Mouse (Mus musculus) liver, embryonic 16.5 days (tissue): ENCODE results near the gene Abl2. TPM values are rescaled to one million over a fixed set of nuclear protein-coding genes. Genes with fewer than 3 reads are reported as not detected.
A peak's percentile ranks its signal among the peaks of the same experiment; 100 is the strongest.

Experiments used
- ATAC-seq: fragments of 200-750 bp; cut with Nextera tagmentation; 2 replicates; pipeline ENCODE4 v1.8.0; 2017; ENCODE audit warnings: low read depth, mild to moderate bottlenecking, moderate number of reproducible peaks, moderate library complexity
- H3K27ac ChIP-seq: fragments of 300-500 bp; sonication (generic); 2 replicates; pipeline ENCODE4 v1.5.1; 2014; ENCODE audit warnings: mild to moderate bottlenecking, low read length
- H3K27me3 ChIP-seq: fragments of 300-500 bp; sonication (generic); 2 replicates; pipeline ENCODE4 v1.6.1; 2014; ENCODE audit warnings: low read depth, low read length, mixed read lengths; ENCODE audit not compliant: control insufficient read depth, insufficient read depth
- H3K36me3 ChIP-seq: fragments of 300-500 bp; sonication (generic); 2 replicates; pipeline ENCODE4 v1.6.1; 2014; ENCODE audit warnings: mild to moderate bottlenecking; ENCODE audit not compliant: control insufficient read depth, insufficient read depth
- H3K4me1 ChIP-seq: fragments of 300-500 bp; sonication (generic); 2 replicates; pipeline ENCODE4 v1.6.1; 2014; ENCODE audit warnings: low read depth, low read length, mixed read lengths; ENCODE audit not compliant: control insufficient read depth
- H3K4me2 ChIP-seq: fragments of 300-500 bp; sonication (generic); 2 replicates; pipeline ENCODE4 v1.6.1; 2014; ENCODE audit warnings: low read depth, low read length, mixed read lengths
- H3K4me3 ChIP-seq: fragments of 300-500 bp; sonication (generic); 2 replicates; pipeline ENCODE4 v1.5.1; 2014; ENCODE audit warnings: low read depth, mild to moderate bottlenecking, low read length
- H3K9ac ChIP-seq: fragments of 300-500 bp; sonication (generic); 2 replicates; pipeline ENCODE4 v1.6.1; 2014; ENCODE audit warnings: low read depth, low read length
- H3K9me3 ChIP-seq: fragments of 300-500 bp; sonication (generic); replicated peaks from 2 replicates; pipeline ENCODE4 v1.6.1; 2016; ENCODE audit warnings: low read length; ENCODE audit not compliant: control insufficient read depth
- WGBS: fragments of 180-500 bp; shearing (Covaris S2); extraction: QIAGEN DNeasy Blood & Tissue Kit; methylation state at CpG from one replicate; pipeline ENCODE4 v1.1.7; 2014; ENCODE audit not compliant: insufficient replicate concordance; 5-methylcytosine and 5-hydroxymethylcytosine counted together
- polyA plus RNA-seq: library from polyadenylated mRNA; unstranded; fragments of >200 nt; fragmentation: Nextera tagmentation; extraction: Ambion mirVana; gene quantifications from 2 replicates; pipeline ENCODE4 v1.2.1, GENCODE M21; 2015

Gene Abl2
- polyA plus RNA-seq, 1 experiment from 2014 or later, result 0.87 TPM

DNA sequence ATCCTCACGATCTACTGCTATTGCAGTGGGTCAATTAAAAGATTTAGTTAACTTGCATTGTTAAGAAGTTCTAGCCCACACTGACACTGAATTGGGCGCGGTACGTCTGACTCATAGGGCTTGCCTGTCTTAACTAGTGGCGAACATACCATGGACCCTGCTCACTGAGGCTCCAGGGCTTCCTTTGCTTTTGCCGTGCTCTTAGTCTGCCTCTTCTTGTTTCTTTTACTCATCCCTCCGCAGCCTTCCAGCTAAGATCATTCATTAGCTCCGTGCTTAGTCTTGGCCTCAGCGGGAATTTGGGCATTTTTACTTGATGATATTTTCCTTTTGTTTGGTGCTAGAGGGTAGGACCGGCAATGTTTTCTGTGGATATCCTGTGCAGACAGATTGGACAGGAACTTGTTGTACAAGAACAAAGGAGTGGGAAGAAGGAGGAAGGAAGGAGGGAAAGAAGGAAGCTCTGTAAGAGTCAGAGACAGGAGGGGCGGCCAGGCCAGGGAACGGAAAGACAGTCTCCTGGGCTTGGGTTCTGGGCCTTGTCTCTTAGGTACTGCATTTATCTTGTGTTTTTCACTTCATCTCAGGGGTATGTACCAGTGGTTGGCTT, 58.5 kb downstream of the Abl2 start:
- no peak for ATAC-seq
- H3K27ac ChIP-seq, result peak overlapping the region; percentile 25
- H3K36me3 ChIP-seq, result no peaks in the 10 kb centered on the region
- H3K4me2 ChIP-seq, result peak overlapping the region; percentile 51
- no peaks in the 10 kb centered on the region for H3K9me3 ChIP-seq
- peak overlapping the region; percentile 36 for H3K4me3 ChIP-seq
- no peaks in the 10 kb centered on the region for H3K27me3 ChIP-seq
- H3K4me1 ChIP-seq, result peaks cover 33% of the 10 kb centered on the region
- 13% methylated on average over 12 of the region's 12 CpGs for WGBS
- peak overlapping the region; percentile 46 for H3K9ac ChIP-seq

DNA sequence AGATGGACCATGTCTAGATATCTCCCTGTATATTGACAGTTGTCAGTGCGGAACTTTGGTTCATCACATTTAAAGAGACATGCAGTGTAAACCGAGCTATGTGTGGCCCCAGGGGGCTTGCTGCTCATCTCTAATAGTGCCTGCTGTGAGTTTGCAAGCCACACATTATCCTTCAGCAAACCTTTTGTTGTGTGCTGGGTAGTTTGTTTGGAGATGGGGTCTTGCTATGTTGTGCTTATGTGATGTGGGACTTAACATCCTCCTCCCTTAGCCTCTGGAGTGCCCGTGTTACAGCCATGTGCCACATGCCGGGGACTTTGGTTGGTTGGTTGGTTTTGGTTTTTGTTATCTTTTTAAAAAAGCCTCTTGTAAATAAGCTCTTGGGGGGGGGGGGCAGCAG, 59.2 kb downstream of the Abl2 start:
- no peak for ATAC-seq
- H3K9me3 ChIP-seq, result no peaks in the 10 kb centered on the region
- H3K4me3 ChIP-seq, result no peak overlapping the region
- H3K27me3 ChIP-seq, result no peaks in the 10 kb centered on the region
- WGBS, result 21% methylated on average over 4 of the region's 4 CpGs
- H3K27ac ChIP-seq, result peak overlapping the region; percentile 25; the same call in 1 of the 2 replicates
- 0 out of 2 replicates have a peak overlapping the region, but pooled peaks have one; percentile 51 for H3K4me2 ChIP-seq
- H3K36me3 ChIP-seq, result no peaks in the 10 kb centered on the region
- H3K9ac ChIP-seq, result no peak overlapping the region
- H3K4me1 ChIP-seq, result peaks cover 33% of the 10 kb centered on the region

DNA sequence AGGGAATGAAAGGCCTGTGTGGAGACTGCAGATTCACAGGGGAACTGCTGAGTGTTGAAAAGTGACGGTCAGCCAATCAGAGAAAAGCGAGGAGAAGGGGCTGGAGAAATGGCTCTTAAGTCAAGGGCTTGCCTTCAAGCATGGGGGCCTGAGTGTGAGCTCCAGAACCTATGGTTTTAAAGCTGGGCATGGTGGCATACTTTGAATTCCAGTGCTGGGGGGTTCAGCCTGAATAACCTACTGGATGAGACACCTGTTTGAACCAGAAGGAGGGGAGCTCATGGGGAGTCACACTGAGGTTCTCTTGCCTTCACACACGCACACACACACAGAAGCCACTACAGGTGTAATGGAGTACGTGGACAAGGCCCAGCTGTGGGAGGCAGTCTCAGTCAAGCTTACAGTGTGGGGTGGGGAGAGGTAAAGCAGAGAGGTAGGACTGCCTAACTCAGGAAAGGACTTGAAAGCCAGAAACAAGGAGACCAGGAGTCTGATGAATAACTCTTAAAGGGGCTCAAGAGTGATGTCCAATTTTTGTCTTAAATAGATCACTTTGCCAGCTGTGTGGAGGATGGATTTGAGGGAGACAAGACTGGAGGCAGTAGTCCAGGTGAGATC, 61.8 kb downstream of the Abl2 start:
- peaks cover 30% of the 10 kb centered on the region for H3K4me1 ChIP-seq
- H3K27ac ChIP-seq, result no peak overlapping the region
- no peaks in the 10 kb centered on the region for H3K27me3 ChIP-seq
- H3K9me3 ChIP-seq, result no peaks in the 10 kb centered on the region
- 73% methylated on average over 4 of the region's 4 CpGs for WGBS
- no peak for ATAC-seq
- H3K9ac ChIP-seq, result no peak overlapping the region
- H3K36me3 ChIP-seq, result peaks cover 2% of the 10 kb centered on the region
- H3K4me2 ChIP-seq, result no peak overlapping the region
- H3K4me3 ChIP-seq, result no peak overlapping the region

DNA sequence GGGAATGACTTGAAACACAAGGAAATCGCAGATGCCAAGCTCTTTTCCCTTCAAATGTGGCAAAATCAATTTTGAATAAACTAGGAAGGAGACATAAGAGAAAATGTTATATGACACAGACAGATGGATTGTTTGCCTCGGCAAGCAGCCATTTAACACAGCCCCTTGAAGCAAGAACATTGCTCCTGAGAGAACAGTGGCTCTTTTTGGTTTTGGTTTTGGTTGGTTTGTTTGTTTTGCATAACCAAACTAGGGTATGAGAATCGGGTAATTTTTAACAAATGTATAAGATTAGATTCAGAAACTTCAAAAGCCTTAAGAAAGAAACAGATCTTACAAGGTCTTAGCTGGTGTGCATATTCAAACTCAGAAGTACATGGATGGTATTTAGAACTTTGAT, 62.4 kb downstream of the Abl2 start:
- Histone ChIP-seq H3K4me1 (peaks cover 24% of the 10 kb centered on the region), H3K27me3 (no peaks in the 10 kb centered on the region), H3K4me3 (no peak overlapping the region), H3K36me3 (peaks cover 4% of the 10 kb centered on the region), H3K4me2 (no peak overlapping the region), H3K9me3 (no peaks in the 10 kb centered on the region), H3K9ac (no peak overlapping the region), H3K27ac (no peak overlapping the region)
- 57% methylated on average over 3 of the region's 3 CpGs for WGBS
- no peak for ATAC-seq

DNA sequence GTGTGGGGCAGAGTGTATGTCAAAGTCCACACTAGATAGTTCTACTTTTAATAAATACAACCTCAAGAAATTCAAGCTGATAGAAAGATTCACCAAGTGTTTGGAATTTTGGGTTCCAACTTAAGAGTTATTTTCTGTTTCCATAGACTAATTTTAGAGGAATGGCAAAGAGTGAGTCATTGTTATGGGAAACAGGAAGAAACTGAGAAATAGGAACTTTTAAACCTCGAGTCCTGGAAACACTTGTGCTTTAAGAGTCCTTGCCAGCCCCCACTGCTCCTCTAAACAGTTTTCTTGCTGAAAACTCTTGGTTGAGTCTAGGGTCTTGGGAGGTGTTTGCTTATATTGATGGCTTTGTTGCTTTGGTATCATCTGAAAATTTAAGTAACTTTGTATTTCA, 65.6 kb downstream of the Abl2 start:
- H3K4me1 ChIP-seq, result peaks cover 6% of the 10 kb centered on the region
- H3K4me2 ChIP-seq, result no peak overlapping the region
- H3K9ac ChIP-seq, result no peak overlapping the region
- ATAC-seq, result no peak
- no peak overlapping the region for H3K4me3 ChIP-seq
- no peaks in the 10 kb centered on the region for H3K27me3 ChIP-seq
- WGBS, result 35% methylated on average over 1 of the region's 1 CpGs
- H3K9me3 ChIP-seq, result no peaks in the 10 kb centered on the region
- no peak overlapping the region for H3K27ac ChIP-seq
- H3K36me3 ChIP-seq, result peaks cover 7% of the 10 kb centered on the region

DNA sequence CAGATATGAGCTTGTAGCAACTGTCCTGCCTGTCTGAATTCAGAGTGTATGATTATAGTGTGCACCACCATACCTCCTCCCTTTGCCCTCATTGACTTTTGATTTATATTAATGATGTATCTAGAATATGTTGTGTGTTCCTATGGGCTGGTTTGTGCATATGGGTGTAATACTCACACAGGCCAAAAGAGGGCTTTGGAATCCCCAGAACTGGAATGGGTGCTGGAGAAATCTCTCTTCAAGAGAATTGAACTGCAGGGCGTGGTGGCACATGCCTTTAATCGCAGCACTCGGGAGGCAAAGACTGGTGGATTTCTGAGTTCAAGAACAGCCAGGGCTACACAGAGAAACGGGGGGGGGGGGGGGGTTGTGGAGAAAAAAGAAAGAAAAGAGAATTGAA, 68.1 kb downstream of the Abl2 start:
- 54% methylated on average over 4 of the region's 4 CpGs for WGBS
- no peak for ATAC-seq
- H3K27ac ChIP-seq, result no peak overlapping the region
- H3K4me2 ChIP-seq, result no peak overlapping the region
- H3K9ac ChIP-seq, result no peak overlapping the region
- H3K27me3 ChIP-seq, result no peaks in the 10 kb centered on the region
- H3K4me1 ChIP-seq, result no peaks in the 10 kb centered on the region
- H3K36me3 ChIP-seq, result peaks cover 24% of the 10 kb centered on the region
- no peaks in the 10 kb centered on the region for H3K9me3 ChIP-seq
- no peak overlapping the region for H3K4me3 ChIP-seq

DNA sequence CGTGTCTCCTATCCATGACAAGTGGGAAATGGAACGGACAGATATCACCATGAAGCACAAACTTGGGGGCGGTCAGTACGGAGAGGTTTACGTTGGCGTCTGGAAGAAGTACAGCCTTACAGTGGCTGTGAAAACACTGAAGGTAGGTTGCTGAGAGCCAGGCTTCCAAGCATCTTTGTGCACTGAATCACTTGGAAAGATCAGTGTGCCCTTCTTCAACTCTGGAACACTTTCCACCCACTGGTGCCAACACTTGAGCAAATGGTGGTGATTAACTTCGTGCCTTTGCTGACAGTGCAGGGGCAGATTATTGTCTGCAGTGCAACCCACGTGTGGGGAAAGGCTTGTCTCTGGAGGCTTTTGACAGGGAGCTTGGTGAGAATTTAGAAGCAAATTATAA, 71.4 kb downstream of the Abl2 start:
- ATAC-seq, result no peak
- no peak overlapping the region for H3K27ac ChIP-seq
- 78% methylated on average over 8 of the region's 8 CpGs for whole genome bisulfite sequencing

DNA sequence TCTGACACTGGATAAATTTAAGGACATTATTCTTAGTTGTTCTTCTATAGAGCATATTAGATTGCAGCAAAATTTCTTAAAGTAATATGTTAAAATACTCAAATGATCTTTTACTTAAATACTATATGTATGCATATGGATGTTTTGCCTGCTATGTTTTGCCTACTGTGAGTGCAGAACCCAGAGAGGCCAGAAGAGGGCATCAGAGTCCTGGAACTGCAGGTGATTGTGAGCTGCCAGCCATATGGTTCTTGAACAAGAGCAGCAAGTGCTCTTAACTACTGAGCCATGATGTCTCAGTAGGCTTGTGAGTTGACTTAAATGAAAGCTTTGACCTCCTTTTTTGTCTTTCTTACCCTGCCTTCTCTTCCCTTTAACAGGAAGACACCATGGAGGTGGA, 72.4 kb downstream of the Abl2 start:
- H3K9me3 ChIP-seq, result no peaks in the 10 kb centered on the region
- no peak overlapping the region for H3K4me3 ChIP-seq
- no peak overlapping the region for H3K9ac ChIP-seq
- no peak for ATAC-seq
- H3K27me3 ChIP-seq, result no peaks in the 10 kb centered on the region
- H3K27ac ChIP-seq, result no peak overlapping the region
- H3K4me2 ChIP-seq, result no peak overlapping the region
- peaks cover 28% of the 10 kb centered on the region for H3K36me3 ChIP-seq
- H3K4me1 ChIP-seq, result no peaks in the 10 kb centered on the region

More for the DNA sequence above, 71.4 kb downstream of the Abl2 start:
- Histone ChIP-seq H3K9me3 (no peaks in the 10 kb centered on the region), H3K4me3 (no peak overlapping the region), H3K27me3 (no peaks in the 10 kb centered on the region), H3K9ac (no peak overlapping the region), H3K36me3 (peaks cover 32% of the 10 kb centered on the region), H3K4me2 (no peak overlapping the region), H3K4me1 (no peaks in the 10 kb centered on the region)

DNA sequence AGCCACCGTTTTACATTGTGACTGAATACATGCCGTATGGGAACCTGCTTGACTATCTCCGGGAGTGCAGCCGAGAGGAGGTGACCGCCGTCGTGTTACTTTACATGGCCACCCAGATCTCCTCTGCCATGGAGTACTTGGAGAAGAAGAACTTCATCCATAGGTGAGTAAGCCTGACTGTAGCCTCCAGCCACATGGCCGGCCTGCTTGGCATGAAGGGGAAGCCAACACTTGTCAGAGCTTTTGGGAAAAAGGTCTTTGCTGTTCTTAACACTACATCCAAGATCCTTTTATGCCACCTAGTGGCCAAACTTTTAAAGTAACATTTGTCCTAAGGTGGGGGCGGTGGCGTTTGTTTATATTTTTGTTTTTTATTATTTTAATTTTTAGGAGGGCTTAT, 74.5 kb downstream of the Abl2 start:
- Histone ChIP-seq H3K9me3 (no peaks in the 10 kb centered on the region), H3K4me2 (no peak overlapping the region), H3K4me3 (no peak overlapping the region), H3K27ac (no peak overlapping the region), H3K27me3 (no peaks in the 10 kb centered on the region), H3K36me3 (peaks cover 25% of the 10 kb centered on the region), H3K9ac (no peak overlapping the region), H3K4me1 (no peaks in the 10 kb centered on the region)
- ATAC-seq, result no peak
- 69% methylated on average over 10 of the region's 10 CpGs for WGBS
